Mouse (Mus musculus) hindbrain, embryonic 10.5 days (tissue): ENCODE measurements around the gene Gm10663. TPM values are rescaled to one million over a fixed set of nuclear protein-coding genes. Genes with fewer than 3 reads are reported as not detected.
A peak's percentile ranks its signal among the peaks of the same experiment; 100 is the strongest.

Experiments
- DNase-seq: peaks from one replicate; pipeline ENCODE4 v3.0.0-alpha.2; 2017; ENCODE audit warnings: low spot score
- H3K27ac ChIP-seq: fragments of 300-500 bp; sonication (generic); 2 replicates; pipeline ENCODE4 v1.5.1; 2016; ENCODE audit warnings: mild to moderate bottlenecking, moderate library complexity
- H3K27me3 ChIP-seq: fragments of 300-500 bp; sonication (generic); 2 replicates; pipeline ENCODE4 v1.6.1; 2016; ENCODE audit warnings: mild to moderate bottlenecking; ENCODE audit not compliant: poor library complexity, insufficient read depth, severe bottlenecking
- H3K36me3 ChIP-seq: fragments of 300-500 bp; sonication (generic); 2 replicates; pipeline ENCODE4 v1.6.1; 2016; ENCODE audit warnings: mild to moderate bottlenecking, moderate library complexity
- H3K4me1 ChIP-seq: fragments of 300-500 bp; sonication (generic); replicated peaks from 2 replicates; pipeline ENCODE4 v1.6.1; 2016; ENCODE audit warnings: mild to moderate bottlenecking
- H3K4me3 ChIP-seq: fragments of 300-500 bp; sonication (generic); 2 replicates; pipeline ENCODE4 v1.5.1; 2016; ENCODE audit warnings: mild to moderate bottlenecking, moderate library complexity
- H3K9me3 ChIP-seq: fragments of 300-500 bp; sonication (generic); 2 replicates; pipeline ENCODE4 v1.6.1; 2016; ENCODE audit warnings: mild to moderate bottlenecking, moderate library complexity
- WGBS: fragments of 180-500 bp; shearing (Covaris S2); methylation state at CpG from one replicate; pipeline ENCODE4 v1.1.7; 2016; 5-methylcytosine and 5-hydroxymethylcytosine counted together
- polyA plus RNA-seq: library from polyadenylated mRNA; unstranded; fragments of >200 nt; fragmentation: Nextera tagmentation; extraction: Ambion mirVana; gene quantifications from 2 replicates; pipeline ENCODE4 v1.2.1, GENCODE M21; 2016

Gm10663 gene
- polyA plus RNA-seq = not detected in 2 replicates

DNA sequence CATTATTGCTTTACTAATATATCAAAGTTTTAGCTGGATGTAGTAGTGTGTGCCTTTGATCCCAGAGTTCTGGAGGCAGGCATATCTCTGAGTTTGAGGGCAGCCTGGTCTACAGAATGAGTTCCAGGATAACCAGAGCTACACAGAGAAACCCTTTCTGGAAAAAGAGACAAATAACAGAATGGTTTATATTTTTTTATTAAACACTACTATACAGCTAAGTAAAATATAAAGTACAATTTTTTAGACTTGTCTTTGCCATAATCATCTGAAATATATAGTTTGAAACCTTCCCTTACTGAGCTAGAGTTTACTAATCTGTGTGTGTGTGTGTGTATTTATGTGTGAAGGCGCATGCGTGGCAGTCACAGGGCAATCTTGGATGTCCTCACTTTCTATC, at the start of gene Gm10663:
Gene Gm10663, plus strand, starts transcription at position 301 of the 400 bp plus-strand sequence.
- DNase-seq = no peak
- Histone ChIP-seq H3K27ac (no peak within 1 kb of the TSS), H3K4me1 (no peaks in the 10 kb centered on the region), H3K9me3 (no peaks in the 10 kb centered on the region), H3K27me3 (no peaks in the 10 kb centered on the region), H3K36me3 (no peaks in the 10 kb centered on the region), H3K4me3 (no peak within 1 kb of the TSS)
- WGBS = 92% methylated on average over 2 of the region's 2 CpGs

DNA sequence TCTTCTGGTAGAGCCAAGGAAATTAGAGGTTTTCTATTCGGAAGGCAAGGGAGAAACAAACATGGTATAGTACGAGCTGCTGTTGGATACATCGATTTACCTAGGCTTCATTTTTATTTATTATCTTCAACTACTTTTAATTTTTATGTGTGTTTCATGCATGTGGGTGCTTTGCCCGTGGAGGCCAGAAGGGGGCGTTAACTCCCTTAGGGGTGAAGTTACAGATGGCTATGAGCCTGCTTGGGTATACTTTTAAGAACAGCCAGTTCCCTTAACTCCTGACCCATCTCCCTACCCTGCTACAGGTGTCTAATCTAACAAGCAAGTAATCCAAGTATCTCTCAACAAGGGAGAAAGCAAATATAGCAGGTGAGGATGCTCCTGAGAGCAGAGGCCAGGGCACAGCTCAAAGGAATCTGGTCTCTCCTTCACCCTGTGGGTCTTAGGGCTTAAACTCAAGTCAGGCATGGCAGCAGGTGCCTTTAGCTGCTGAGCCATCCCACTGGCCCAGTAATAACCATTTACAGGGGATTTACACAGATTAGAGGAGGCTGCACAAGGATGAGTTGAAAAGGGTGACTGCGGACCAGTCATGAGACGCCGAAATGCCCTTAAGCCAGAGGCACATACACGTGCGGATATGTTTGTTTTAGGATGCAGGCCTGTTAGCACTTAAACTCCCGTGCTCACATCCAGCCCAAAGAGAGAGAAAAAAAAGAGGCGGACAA, 45.7 kb upstream of the Gm10663 start:
- 89% methylated on average over 12 of the region's 12 CpGs for WGBS
- no peaks in the 10 kb centered on the region for H3K27me3 ChIP-seq
- H3K36me3 ChIP-seq = no peaks in the 10 kb centered on the region
- H3K4me1 ChIP-seq = peaks cover 4% of the 10 kb centered on the region
- DNase-seq = no peak
- H3K4me3 ChIP-seq = no peak overlapping the region
- no peak overlapping the region for H3K27ac ChIP-seq
- no peaks in the 10 kb centered on the region for H3K9me3 ChIP-seq

DNA sequence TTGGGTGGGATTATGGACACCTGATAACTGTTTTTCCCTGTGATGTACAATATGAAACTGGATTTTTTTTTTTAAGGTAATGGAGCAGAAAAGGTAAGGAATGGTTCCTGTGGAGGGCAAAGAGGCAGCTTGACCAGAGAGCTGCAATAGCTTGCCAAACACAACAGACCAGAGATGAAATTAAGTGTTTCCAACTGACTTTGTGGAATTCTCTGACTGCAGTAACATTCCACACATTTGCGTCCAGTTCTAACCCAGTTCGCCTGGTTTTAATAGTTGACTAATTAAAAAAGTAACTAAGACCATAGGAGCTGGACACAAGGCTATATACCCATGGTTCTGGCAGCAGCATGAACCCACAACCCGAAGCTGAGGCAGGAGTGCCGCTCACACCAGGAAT, 45.1 kb upstream of the Gm10663 start:
- Histone ChIP-seq H3K36me3 (no peaks in the 10 kb centered on the region), H3K4me3 (no peak overlapping the region), H3K9me3 (no peaks in the 10 kb centered on the region), H3K27me3 (no peaks in the 10 kb centered on the region), H3K4me1 (peaks cover 10% of the 10 kb centered on the region), H3K27ac (no peak overlapping the region)
- WGBS = 87% methylated on average over 4 of the region's 4 CpGs
- DNase-seq = no peak

DNA sequence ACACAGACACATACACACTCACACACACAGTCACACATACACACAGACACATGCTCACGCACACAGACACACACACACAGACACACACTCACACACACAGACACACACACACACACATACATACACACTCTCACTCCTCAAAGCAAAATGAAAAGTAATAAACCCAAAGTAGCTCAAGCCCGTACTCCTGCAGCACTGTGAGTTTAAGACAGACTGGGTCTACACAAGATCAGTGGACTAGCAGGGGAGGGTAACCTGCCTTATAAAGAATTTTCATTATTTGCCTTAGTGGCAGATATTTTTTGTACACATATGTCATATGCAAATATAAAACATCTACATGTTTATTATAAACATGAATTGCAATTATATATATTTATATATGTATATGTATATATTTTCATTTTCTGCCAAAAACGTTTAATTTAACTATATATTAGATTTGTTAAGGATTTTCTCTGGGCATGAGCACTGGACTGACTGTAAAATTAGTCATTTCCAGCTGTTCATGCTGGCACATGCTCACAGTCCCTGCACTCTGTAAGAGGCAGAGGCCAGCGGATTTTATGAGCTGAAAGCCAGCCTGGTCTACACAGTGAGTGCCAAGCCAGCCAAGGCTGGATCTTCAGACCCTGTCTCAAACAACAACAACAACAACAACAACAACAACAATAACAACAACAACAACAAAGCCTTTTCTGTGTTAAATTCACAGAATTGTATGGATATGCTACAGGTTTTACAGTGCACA, 43.9 kb upstream of the Gm10663 start:
- Histone ChIP-seq H3K9me3 (no peaks in the 10 kb centered on the region), H3K27me3 (no peaks in the 10 kb centered on the region), H3K36me3 (no peaks in the 10 kb centered on the region), H3K27ac (no peak overlapping the region), H3K4me3 (no peak overlapping the region), H3K4me1 (peaks cover 22% of the 10 kb centered on the region)
- 78% methylated on average over 4 of the region's 4 CpGs for WGBS
- no peak for DNase-seq

DNA sequence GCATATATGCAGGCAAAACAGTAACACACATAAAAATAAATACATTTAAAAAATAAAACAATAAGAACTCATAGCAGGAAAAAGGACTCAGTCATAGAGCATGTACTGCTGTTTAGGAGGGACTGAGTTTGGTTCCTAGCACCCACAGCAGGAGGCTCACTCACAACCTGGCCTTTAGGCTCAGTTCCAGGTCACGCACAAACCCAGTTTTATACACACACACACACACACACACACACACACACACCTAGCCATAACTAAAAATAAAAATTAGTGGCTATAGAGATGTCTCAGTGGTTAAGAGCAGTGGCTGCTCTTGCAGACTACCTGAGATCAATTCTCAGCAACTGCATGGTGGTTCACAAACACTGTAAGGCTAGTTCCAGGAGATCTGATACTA, 42.7 kb upstream of the Gm10663 start:
- DNase-seq = no peak
- Histone ChIP-seq H3K36me3 (no peaks in the 10 kb centered on the region), H3K9me3 (no peaks in the 10 kb centered on the region), H3K27me3 (no peaks in the 10 kb centered on the region), H3K4me3 (no peak overlapping the region), H3K4me1 (peaks cover 32% of the 10 kb centered on the region), H3K27ac (no peak overlapping the region)
- WGBS = 90% methylated on average over 1 of the region's 1 CpGs

DNA sequence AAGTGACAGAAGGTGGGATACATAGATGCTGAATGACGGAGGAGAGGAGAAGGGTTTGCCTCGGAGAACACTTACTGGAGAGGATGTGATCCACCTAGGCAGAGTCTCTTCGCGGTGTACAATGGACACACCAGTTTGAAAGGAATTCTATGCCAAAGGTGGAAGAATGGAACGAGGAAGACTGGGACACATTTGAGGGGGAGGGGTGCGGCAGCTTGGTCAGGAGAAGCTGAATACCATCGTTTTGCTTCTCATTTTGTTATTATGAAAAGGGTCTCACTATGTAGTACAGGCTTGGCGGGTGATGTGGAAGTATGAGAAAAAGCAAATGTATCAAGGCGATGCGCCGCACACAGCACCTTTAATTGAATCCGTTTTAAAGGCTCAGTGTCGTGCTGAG, 41.8 kb upstream of the Gm10663 start:
- Histone ChIP-seq H3K4me1 (peaks cover 39% of the 10 kb centered on the region), H3K27me3 (no peaks in the 10 kb centered on the region), H3K36me3 (no peaks in the 10 kb centered on the region), H3K9me3 (no peaks in the 10 kb centered on the region), H3K27ac (no peak overlapping the region), H3K4me3 (no peak overlapping the region)
- no peak for DNase-seq
- 88% methylated on average over 13 of the region's 13 CpGs for WGBS

DNA sequence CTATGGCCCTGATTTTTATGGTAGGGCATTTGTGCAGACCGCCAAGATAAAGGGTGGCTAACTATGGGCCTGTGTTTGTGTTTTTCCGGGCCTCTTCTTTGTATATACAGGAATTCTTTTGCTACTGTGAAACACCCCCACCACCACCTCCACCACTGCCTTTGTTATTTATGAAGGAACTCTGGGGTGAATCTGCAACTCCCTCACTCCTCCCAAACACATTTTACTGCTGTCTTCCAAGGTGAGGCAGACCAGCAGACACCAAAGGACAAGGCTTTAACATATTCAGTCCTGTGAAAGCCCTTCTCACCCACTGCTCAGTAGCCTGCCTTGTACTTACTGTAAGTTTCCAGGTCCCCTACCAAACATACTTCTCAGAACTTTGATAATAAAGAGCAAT, 40.7 kb upstream of the Gm10663 start:
- H3K36me3 ChIP-seq = no peaks in the 10 kb centered on the region
- peaks cover 39% of the 10 kb centered on the region for H3K4me1 ChIP-seq
- no peaks in the 10 kb centered on the region for H3K27me3 ChIP-seq
- no peak overlapping the region for H3K4me3 ChIP-seq
- H3K27ac ChIP-seq = no peak overlapping the region
- no peaks in the 10 kb centered on the region for H3K9me3 ChIP-seq
- no peak for DNase-seq
- WGBS = 42% methylated on average over 2 of the region's 2 CpGs

DNA sequence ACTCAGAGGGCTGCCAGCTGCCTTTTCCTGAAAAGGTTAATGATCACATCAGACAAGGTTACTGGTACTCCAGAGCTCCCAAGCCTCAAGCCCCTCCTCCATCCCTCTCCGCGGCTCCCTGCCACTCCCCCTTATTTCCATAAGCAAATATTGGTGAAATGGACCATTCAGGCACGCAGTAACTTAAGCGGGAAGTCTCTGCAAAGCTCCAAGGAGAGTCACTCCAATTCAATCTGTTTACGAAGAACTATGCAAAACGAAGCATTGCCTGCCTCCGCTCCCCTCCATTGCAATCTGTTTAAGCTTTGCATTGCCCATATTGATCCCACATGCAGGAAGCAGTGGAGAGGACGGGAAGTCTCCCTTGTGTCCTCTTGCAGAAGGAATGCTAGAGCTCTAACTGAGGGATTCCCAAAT, 37.7 kb upstream of the Gm10663 start, which contains the start of gene Apela:
Gene Apela, minus strand, starts transcription at position 220 of the 417 bp plus-strand sequence.
- no peaks in the 10 kb centered on the region for H3K36me3 ChIP-seq
- H3K4me3 ChIP-seq = peak within 1 kb of the TSS; percentile 46
- H3K9me3 ChIP-seq = 0 out of 2 replicates have a peak, but pooled peaks cover 2% of the 10 kb centered on the region
- H3K4me1 ChIP-seq = peaks cover 39% of the 10 kb centered on the region
- H3K27ac ChIP-seq = no peak within 1 kb of the TSS
- DNase-seq = peak; percentile 71
- WGBS = under 1% methylated on average over 8 of the region's 8 CpGs
- H3K27me3 ChIP-seq = no peaks in the 10 kb centered on the region

DNA sequence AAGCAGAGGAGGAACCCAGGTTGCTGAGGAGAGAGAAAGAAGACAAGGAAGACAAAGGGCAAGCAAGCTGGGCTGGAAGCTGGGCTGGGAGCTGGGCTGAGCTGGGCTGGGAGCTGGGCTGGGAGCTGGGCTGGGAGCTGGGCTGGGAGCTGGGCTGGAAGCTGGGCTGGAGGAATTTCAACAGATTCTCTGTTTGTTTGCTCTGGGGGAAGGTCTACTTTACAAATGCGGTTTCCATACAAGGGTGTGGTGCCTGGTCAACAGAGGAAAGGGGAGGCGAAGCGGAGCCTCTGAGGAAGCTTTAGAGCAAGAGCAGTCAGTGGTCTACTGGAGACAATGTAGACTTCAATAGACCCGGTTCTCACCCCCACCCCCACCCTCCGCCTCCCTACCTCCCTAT, 28.3 kb upstream of the Gm10663 start:
- Histone ChIP-seq H3K9me3 (no peaks in the 10 kb centered on the region), H3K36me3 (no peaks in the 10 kb centered on the region), H3K4me3 (peak overlapping the region; percentile 9; the same call in 1 of the 2 replicates), H3K27ac (peak overlapping the region; percentile 53), H3K27me3 (no peaks in the 10 kb centered on the region), H3K4me1 (peaks cover 9% of the 10 kb centered on the region)
- peak; percentile 19 for DNase-seq
- 21% methylated on average over 5 of the region's 5 CpGs for WGBS

DNA sequence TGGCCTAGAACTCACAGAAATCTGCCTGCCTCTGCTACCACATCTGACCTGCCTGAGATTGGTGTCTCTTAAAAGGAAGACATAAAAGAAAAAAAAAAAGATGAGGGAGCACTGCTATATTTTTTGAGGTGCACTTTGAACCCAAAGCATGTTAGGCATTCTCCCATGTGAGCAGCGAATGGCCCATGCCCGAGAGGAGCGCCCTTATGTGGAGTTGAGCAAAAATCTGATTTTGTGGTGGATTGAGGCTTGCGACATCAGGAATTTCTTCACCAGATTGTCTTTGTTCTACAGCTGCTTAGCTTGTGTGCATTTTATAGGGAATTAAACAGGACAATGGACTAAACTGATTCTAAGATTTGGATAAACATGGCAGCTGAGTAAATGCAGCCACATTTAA, 27.6 kb upstream of the Gm10663 start:
- no peaks in the 10 kb centered on the region for H3K9me3 ChIP-seq
- no peaks in the 10 kb centered on the region for H3K36me3 ChIP-seq
- no peak for DNase-seq
- H3K4me1 ChIP-seq = peaks cover 9% of the 10 kb centered on the region
- no peak overlapping the region for H3K27ac ChIP-seq
- no peak overlapping the region for H3K4me3 ChIP-seq
- WGBS = 95% methylated on average over 4 of the region's 4 CpGs
- no peaks in the 10 kb centered on the region for H3K27me3 ChIP-seq

DNA sequence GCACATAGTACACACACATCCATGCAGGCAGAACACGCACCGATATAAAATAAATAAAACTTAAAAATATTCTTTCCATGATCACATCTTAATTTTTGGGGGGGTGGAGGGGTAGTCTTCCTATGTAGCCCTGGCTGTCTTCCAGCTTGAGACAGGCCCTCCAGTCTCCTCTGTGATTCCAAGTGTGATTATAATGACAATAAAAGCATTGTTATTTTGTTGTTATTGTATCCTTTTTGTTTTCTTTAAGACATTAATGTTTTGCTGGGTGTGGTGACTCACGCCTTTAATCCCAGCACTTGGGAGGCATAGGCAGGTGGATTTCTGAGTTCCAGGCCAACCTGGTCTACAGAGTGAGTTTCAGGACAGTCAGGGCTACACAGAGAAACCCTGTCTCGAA, 27.0 kb upstream of the Gm10663 start:
- DNase-seq = no peak

DNA sequence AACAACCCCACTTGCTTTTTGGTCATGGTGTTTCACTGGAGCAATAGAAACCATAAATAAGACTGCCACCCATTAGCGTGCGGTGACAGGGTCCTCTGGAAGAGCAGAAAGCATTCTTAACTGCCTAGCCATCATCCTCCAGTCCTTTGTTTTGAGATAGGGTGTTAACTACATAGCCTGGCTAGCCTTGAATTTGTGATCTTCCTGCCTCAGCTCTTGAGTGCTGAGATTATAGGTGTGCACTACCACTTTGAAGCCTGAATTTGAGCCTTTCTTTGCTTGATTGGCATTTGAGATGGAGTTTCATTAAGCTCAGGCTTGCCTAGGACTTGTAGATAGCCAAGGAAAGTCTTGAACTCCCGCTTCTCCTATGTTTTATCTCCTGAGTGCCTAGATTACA, 21.3 kb upstream of the Gm10663 start:
- Histone ChIP-seq H3K9me3 (no peaks in the 10 kb centered on the region), H3K27ac (no peak overlapping the region), H3K4me3 (no peak overlapping the region), H3K27me3 (no peaks in the 10 kb centered on the region), H3K4me1 (no peaks in the 10 kb centered on the region), H3K36me3 (no peaks in the 10 kb centered on the region)
- WGBS = 94% methylated on average over 3 of the region's 3 CpGs
- DNase-seq = no peak

More for the DNA sequence above, 27.0 kb upstream of the Gm10663 start:
- H3K27me3 ChIP-seq = no peaks in the 10 kb centered on the region
- peaks cover 9% of the 10 kb centered on the region for H3K4me1 ChIP-seq
- no peak overlapping the region for H3K27ac ChIP-seq
- H3K4me3 ChIP-seq = no peak overlapping the region
- no peaks in the 10 kb centered on the region for H3K36me3 ChIP-seq
- 87% methylated on average over 4 of the region's 4 CpGs for WGBS
- no peaks in the 10 kb centered on the region for H3K9me3 ChIP-seq

DNA sequence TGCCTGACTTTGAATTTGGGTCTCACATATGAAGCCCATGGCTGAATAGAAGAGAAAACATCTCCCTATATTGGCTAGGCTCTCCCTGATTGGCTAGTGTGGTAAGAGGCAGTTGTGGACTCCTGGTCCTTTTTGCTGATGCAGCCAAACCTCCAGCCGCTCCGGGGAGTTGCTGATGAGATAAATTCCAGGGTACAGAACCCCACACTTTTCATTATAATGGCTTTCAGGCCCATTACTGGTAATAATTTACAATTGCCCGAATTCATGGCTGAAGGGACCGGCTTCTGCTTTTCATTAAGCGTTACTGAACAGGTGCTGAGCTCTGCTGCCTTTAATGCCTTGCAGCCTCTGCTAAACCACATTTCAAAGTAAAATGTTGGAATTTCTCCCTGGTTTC, 20.9 kb upstream of the Gm10663 start:
- H3K9me3 ChIP-seq = no peaks in the 10 kb centered on the region
- H3K4me3 ChIP-seq = no peak overlapping the region
- H3K27me3 ChIP-seq = no peaks in the 10 kb centered on the region
- DNase-seq = no peak
- 74% methylated on average over 5 of the region's 5 CpGs for whole genome bisulfite sequencing
- H3K36me3 ChIP-seq = no peaks in the 10 kb centered on the region
- H3K4me1 ChIP-seq = no peaks in the 10 kb centered on the region
- H3K27ac ChIP-seq = no peak overlapping the region
